Mouse (Mus musculus) left cerebral cortex, adult 6 months (tissue): Measurements from ENCODE around the gene Chit1. TPM values are rescaled to one million over a fixed set of nuclear protein-coding genes. Genes with fewer than 3 reads are reported as not detected.

Experiments
- long read RNA-seq, 2 experiments: library from polyadenylated mRNA; unstranded; transcript quantifications; one replicate each; pipeline ENCODE4 v2.0.0; 2019 to 2020
- polyA plus RNA-seq: library from polyadenylated mRNA; unstranded; fragments of <200 nt; fragmentation: Nextera tagmentation; gene quantifications from 2 replicates; pipeline ENCODE4 v1.2.3, GENCODE M21; 2021

Gene Chit1
- 0.13 TPM in 1 of 2 replicates, not detected in the other for polyA plus RNA-seq
- long read RNA-seq, experiment 1, partial matches to known transcripts, result 1 of 1 reads
- long read RNA-seq, experiment 1, other reads (novel, unspliced or antisense), result 0 of 1 reads
- long read RNA-seq, experiment 2, result 0 reads

DNA sequence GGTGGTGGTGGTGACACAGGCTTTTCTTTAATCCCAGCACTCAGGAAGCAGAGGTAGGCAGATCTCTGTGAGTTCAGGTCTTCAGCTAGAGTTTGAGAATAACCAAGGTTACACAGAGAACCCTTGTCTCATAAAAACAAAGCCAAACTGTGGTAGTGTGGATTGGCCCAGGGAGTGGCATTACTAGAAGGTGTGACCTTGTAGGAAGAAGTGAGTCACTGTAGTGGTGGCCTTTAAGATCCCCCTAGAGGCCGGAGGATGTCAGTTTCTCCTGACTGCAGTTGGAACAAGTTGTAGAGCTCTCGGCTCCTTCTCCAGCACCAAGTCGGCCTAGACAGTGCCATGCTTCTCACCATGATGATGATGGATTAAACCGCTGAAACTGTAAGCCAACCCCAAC, at the start of gene Chit1:
Chit1 (plus strand) TSS at position 264 of the 400 bp plus-strand sequence.

DNA sequence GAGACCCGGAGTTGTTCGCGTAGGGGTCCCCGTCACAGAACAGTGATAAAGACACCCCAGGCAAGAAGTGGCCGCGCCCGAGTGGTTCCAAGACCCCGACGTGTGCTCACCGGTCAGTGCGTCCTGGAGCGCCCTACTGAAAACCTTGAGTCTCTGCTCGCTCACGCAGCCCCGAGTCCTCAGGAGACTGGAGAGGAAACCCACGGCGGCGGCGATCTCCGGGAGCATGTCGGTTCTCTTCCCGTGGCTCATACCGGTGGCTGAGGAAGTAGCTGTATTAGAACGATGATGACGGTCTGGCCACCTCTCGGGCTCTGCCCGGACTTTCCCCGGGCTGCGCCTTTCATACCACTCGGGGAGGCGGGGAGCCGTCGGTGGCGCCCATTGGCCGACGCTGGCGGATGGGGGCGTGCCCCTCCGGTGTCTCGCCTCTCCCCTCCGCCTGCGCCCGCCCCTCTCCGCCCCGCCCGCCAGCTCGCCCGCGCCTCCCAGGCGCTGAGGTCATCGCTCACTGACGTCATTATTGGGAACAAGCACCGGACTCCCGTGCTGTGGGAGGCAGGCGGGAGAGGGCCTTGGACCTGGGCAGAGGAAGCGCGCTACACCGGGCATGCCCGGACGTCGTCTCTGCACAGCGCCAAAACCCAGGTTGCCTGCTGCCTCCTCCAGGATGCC, 32.1 kb upstream of the Chit1 start, which contains the start of gene Btg2:
Btg2 (minus strand) TSS at position 319 of the 675 bp plus-strand sequence.

DNA sequence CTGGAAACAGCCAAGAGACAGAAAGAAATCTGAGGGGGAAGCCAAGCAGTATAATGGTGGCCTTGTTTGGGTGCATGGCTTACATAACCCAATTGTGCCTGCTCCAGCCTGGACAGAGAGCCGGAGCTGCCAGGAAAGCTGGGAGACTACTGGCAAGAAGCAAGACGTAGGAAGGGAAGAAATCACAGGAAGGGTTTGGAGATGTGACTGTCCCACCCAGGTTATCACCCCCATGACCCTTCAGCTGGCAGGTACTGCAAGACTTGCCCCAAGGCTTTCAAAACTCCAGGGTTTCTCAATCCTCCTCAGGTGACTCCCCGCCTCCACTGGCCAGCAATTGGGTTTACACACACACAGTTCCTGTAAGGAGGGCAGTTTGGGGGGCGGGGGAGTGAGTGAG, 71.0 kb downstream of the Chit1 start, which contains the start of gene Chil1:
Chil1 (plus strand) TSS at position 152 of the 400 bp plus-strand sequence.

DNA sequence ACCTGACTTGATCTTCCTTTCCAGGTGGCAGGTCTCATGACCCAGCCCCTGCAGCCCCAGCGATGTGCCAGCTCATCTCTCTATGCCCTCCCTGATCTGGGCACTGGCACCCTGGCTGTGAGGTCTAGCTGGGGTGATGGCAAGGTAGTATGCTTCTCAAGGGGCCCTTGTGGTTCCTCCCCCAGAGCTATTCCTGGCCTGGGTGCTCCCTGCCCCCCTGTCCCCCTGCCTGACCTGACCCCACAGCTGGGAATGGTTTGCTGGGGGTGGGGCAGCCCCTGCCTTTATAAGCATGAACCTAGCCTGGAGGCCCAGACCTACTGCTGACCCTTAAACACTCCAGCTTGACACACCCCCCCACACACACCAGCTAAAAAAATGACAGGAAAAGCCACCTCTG, 82.1 kb downstream of the Chit1 start, which contains the start of gene Mybph:
Mybph (plus strand) TSS at position 323 of the 400 bp plus-strand sequence.

Other genes starting within 250 kb of the Chit1 start
- 0.93 and 1.3 TPM in 2 replicates for gene Optc, start 203.2 kb upstream of the Chit1 start, polyA plus RNA-seq
- gene Prelp, start 189.8 kb upstream of the Chit1 start, polyA plus RNA-seq, result 15.0 and 24.5 TPM in 2 replicates
- gene Fmod, start 74.0 kb upstream of the Chit1 start, polyA plus RNA-seq, result 7.1 and 9.6 TPM in 2 replicates
- 17.8 and 27.4 TPM in 2 replicates for gene Btg2, start 32.1 kb upstream of the Chit1 start, polyA plus RNA-seq
- gene Chil1, start 70.9 kb downstream of the Chit1 start, polyA plus RNA-seq, result 17.7 and 19.0 TPM in 2 replicates
- gene Mybph, start 82.2 kb downstream of the Chit1 start, polyA plus RNA-seq, result not detected in 2 replicates
- gene Adora1, start 124.2 kb downstream of the Chit1 start, polyA plus RNA-seq, result 73.4 and 80.0 TPM in 2 replicates
- not detected in 2 replicates for gene Myog, start 178.7 kb downstream of the Chit1 start, polyA plus RNA-seq
- 12.0 and 12.5 TPM in 2 replicates for gene Ppfia4, start 221.7 kb downstream of the Chit1 start, polyA plus RNA-seq